Mouse (Mus musculus) spleen, postnatal 4 days (tissue): ENCODE measurements around the gene Gtf2h4.

ENCODE experiments used
- DNase-seq, 2 experiments: peaks; one replicate each; pipeline ENCODE4 v3.0.0; 2022; ENCODE audit warnings: low spot score in 2 of 2

Gtf2h4 gene

DNA sequence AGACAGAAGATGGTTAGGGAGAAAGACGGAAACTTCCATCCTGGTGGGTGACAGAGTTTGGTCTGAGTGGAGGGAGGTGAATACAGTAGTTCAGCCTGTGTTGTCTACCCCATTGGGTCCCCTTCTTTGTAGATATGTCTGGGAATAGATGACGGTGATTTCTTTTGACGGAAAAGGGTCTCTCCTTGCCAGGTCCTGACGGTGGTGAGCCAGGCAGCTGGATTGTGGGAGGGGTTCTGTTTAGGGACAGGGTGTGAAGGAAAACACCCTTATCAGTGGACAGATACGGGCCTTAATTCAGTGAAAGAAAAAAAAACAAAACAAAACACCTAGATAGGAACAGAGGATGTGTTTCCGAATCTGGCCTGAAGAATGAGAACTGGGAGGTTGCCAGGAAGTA, 34.2 kb downstream of the Gtf2h4 start:
- DNase-seq, result no peak

DNA sequence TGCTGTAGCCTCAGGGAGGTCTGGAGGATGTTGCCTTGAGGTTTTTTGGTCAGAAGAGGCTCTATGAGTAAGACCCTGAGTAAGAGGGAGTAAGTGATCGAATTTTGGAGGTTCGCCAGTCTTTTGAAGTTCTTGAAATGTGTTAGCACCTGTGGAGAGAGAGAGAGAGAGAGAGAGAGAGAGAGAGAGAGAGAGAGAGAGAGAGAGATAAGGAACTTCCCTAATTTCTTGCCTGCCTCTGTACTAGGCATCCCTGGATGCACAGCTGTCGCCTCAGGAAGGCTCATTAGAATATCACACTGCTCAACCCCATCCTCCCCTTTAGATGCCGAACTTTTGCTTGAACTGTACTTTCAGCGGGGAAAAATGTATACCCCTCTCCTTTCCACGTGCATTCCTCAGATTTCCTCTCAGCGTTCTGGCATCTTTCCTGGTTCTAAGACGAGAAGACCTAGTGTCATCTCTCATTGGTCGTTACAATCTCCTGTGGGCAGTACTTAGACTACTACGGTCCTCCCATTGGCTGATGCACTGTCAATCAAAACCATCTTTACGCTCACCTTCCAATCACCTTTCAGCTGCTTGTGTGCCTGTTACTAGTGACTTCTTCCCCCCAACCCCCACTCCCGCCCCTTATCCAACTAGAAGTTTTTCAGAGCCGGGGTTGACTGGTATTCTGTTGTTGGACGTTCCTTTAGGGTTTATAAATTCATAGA, 34.9 kb downstream of the Gtf2h4 start:
- no peak for DNase-seq

DNA sequence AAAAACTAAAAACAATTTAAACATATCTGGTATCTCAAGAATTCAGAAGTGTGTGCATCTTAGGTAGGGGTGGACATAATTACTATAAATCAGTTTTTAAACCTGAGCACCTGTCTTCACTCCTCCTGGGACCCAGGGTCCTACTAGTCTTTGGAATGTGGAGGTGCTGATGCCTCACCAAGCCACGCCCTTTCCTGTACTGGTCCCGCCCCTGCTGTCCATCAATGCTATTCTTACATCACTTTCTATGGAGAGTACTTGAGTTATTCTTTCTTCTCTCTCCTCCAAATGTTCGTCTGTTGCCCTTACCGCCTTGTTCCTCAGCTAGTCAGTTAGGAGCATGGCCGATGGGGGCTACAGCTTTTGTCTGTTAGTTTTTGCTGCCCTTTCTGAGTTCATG, 37.2 kb downstream of the Gtf2h4 start:
- DNase-seq, result no peak

DNA sequence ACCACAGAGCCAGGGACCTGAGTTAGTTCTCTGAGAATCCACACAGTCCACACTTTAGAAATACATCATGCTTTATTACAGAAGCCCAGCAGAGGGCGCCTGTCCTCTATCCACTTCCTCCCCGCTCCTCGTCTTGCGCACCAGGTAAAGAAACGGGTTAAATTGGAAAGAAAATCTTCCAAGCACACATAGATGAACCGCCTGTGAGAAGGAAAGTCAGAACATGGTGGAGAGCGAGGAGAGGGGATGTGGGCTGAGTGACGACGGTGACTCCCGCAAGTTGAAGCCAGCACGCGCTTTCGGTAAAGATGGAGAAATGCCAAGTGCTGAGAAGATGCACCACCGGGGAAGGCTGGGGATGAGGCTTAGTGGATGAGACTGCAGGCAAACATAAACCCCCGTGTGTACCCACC, 37.8 kb downstream of the Gtf2h4 start:
- peak; percentile 43 to 75 for DNase-seq

DNA sequence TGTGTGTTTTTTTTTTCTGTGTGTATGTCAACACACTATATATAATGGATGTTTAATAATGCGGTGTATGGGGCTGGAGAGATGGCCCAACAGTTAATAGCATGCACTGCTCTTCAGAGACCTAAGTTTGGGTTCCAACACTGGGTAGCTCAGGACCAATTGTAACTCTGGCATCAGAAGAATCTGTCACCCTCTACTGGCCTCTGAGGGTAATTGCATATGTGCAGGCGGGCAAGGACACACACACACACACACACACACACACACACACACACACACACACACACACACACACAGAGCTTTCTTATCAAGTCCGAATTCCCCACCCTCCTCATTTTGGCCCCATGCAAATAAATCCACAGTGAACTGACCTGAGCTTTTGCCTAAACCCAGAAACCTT, 38.3 kb downstream of the Gtf2h4 start:
- DNase-seq, result no peak

DNA sequence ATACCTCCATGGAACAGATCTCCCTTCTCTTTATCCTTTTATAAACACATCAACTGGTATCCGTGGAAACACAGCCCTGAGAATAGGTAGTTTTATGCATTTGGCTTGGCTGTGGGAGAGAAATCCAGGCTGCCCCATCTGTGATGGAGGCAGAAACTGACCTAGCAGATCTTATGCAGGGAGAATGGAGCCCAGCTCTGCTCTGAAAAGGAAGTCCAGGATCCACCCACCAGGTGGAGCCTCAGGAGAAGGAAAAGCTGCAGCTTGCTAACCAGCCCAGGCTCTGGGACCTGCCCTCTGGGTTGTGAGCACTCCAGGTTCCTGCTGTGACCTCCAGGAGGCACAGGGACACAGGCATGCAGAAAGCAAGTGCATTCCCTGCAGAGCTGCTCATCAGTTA, 39.5 kb downstream of the Gtf2h4 start:
- no peak for DNase-seq

DNA sequence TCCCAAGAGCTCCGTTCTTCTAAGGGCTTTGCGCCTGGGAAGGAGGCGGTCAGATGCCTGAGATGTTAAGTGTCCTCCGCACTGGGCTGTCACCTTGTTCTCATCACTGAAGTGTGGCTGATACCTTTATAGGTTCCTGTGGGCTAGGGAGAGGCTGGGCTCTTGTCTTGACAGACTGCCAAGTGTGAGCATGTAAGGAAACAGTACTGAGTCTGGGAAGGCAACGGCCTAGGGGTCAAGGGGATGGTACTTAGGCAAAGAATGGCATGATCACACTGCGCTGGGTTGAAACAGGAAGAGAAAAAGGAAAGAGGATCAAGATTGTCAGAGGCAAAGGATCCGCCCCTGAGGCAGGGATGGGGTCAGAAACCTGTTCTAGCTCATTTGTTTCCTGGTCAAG, 47.0 kb downstream of the Gtf2h4 start, which contains the start of gene Gm9573:
Gene Gm9573, minus strand, starts transcription at position 101 of the 400 bp plus-strand sequence.
- DNase-seq, result no peak
